Mouse (Mus musculus) stomach, adult 2 months (tissue): Measurements from ENCODE around the gene Ttc6. TPM values are rescaled to one million over a fixed set of nuclear protein-coding genes. Genes with fewer than 3 reads are reported as not detected.

Source experiments
- polyA plus RNA-seq: library from polyadenylated mRNA; depleted of rRNA; stranded (reverse); fragments of >200 nt; gene quantifications from 2 replicates; pipeline ENCODE4 v1.2.3, GENCODE M21; 2012; rRNA removed

The Ttc6 gene
- 2.8 and 5.1 TPM in 2 replicates for polyA plus RNA-seq

GRCm38 (mm10) chr12:57563909-57564308, at the start of gene Ttc6:
TSS of gene Ttc6 (plus strand) at chr12:57564113.

GRCm38 (mm10) chr12:57546415-57547201, 17.3 kb upstream of the Ttc6 start, which contains the start of gene Foxa1:
TSS of gene Foxa1 (minus strand) at chr12:57546916.

Other genes with a start within 250 kb of the Ttc6 start
- 47.6 and 52.9 TPM in 2 replicates for gene Foxa1, start 17.2 kb upstream of the Ttc6 start, polyA plus RNA-seq